Mouse (Mus musculus) heart, adult 2 months (tissue): ENCODE measurements around the gene Snx15.
"Not testable (repeated sequence)": the region's sequence is repeated elsewhere in the genome, so short reads cannot be mapped to it uniquely, and the experiment has no call there.

Source experiments
- CTCF ChIP-seq: fragments of 200-600 bp; IDR thresholded peaks from 2 replicates; pipeline ENCODE4 v1.8.1; 2022; ENCODE audit warnings: antibody characterized with exemption, mild to moderate bottlenecking, moderate library complexity
- POLR2A ChIP-seq: fragments of 200-500 bp; IDR thresholded peaks from 2 replicates; pipeline ENCODE4 v1.6.1; 2011; ENCODE audit warnings: mild to moderate bottlenecking, low read depth, low read length, control low read depth; ENCODE audit not compliant: insufficient read depth

DNA sequence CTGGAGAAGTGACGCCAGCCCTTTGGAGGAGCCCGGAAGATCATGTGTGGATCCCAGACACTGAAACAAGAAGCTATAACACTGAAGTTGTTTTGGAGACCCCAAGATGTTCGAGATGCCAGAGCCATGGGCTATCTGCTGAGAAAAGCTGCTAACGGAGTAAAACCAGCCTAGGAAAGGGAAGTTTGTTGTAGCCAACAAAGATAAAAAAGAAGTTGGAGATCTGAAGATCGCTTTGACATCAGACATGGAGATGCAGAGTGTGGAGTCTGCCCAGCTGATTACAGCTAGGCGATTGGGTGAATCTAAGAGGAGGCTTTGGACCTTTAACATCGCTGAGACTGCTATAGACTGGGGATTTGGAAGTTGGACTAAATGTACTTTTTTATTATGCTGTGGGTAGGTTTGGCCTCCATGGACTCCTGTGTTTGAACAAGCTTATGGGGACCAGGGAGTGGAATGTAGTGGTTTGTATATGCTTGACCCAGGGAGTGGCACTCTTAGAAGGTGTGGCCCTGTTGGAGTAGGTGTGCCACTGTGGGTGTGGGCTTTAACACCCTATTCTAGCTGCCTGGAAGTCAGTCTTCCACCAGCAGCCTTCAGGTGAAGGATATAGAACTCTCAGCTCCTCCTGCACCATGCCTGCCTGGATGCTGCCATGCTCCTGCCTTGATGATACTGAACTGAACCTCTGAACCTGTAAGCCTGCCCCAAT lies 2.5 kb upstream of the Snx15 start:
- not testable (repeated sequence) for TF ChIP-seq CTCF, POLR2A
